ENCODE assay signal across 18 mouse cellular contexts in genomic region chr2:174540717-174541116, GRCm38 (mm10).
"Had no signal": no experiment of that assay in that cellular context is flagged by ENCODE, and none has a peak within 500 bp of the region (broad histone marks: within the 10 kb centered on the region; RNA-seq: fewer than 3 reads in every experiment).

No protein-coding gene starts in this region.

- H3K4me2 ChIP-seq: intestine, embryonic 15.5 days; kidney, embryonic 15.5 days; midbrain, embryonic 11.5 days; neural tube, embryonic 13.5 days had no signal

- H3K27ac ChIP-seq: intestine, embryonic 15.5 days; kidney, embryonic 15.5 days; liver, embryonic 14.5 days; neural tube, embryonic 13.5 days had no signal

- ATAC-seq: intestine, embryonic 15.5 days; midbrain, embryonic 16.5 days had no signal

- H3K9me3 ChIP-seq: intestine, embryonic 15.5 days; kidney, embryonic 15.5 days; neural tube, embryonic 13.5 days had no signal

- H3K4me3 ChIP-seq: intestine, embryonic 15.5 days; kidney, embryonic 15.5 days; neural tube, embryonic 13.5 days had no signal

- H3K36me3 ChIP-seq: intestine, embryonic 15.5 days; kidney, embryonic 15.5 days; neural tube, embryonic 13.5 days had no signal

- H3K4me1 ChIP-seq: intestine, embryonic 15.5 days; neural tube, embryonic 13.5 days had no signal

- DNase-seq: kidney, adult 18-20 months; kidney, postnatal 25 days; layer of hippocampus, adult 9-11 months; layer of hippocampus, postnatal 36 days; lung, adult 18-20 months; lung, postnatal 10 days; lung, postnatal 4 days; retina, postnatal 1 day; right cerebral cortex, postnatal 4 days; spleen, adult 18-20 months; thymus, adult 18-20 months; thymus, postnatal 25 days had no signal

- H3K27me3 ChIP-seq: intestine, embryonic 15.5 days; kidney, embryonic 15.5 days; neural tube, embryonic 13.5 days had no signal

- H3K9ac ChIP-seq: intestine, embryonic 15.5 days; kidney, embryonic 15.5 days; liver, embryonic 14.5 days; neural tube, embryonic 13.5 days had no signal
